Mouse (Mus musculus): ENCODE data around the gene Esrrg. TPM values are rescaled to one million over a fixed set of nuclear protein-coding genes. Genes with fewer than 3 reads are reported as not detected.

Gene Esrrg
- polyA plus RNA-seq, 1 experiment from 2014 or later: 14.6 TPM

DNA sequence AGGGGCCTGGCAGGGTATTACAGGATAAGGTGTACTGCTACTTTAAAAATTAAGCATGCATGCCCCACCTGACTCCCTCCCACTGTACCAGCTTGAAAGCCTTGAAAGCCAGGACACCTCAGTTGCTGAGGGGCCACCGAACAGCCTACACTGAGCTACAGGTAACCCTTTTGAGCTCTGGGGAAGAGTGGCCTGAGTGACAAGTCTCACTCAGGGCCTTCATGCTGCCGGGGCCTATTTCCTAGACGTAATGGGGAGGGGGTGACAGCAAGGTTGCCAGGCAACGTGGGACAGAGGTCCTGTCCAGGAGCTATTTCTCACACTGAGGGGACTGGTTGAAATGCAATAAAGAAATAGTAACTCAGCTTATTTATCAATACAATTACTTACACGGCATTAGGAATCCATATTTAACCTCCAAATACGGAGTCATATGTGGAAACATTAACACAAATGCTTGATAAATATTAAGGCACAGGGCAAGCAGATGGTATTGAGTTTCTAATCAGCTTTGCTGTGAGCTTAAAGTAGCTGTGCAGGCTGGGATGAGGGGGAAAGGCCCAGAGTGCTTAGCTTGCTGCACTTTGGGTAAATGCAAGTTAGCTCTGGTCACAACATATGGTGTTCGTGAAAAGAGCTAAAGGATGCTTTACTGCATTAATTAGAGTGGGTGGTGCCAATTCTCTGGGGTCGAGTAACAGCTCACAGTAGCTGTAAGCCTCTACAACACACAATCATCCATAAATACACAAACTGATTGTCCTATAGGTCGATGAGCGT is 653.5 kb downstream of the Esrrg start, which contains the start of gene Ush2a:
Gene Ush2a (plus strand): TSS at position 121 of the 780 bp plus-strand sequence.
- Histone ChIP-seq H3K36me3 (ENCODE audit: control insufficient read depth, insufficient read depth, low read length) (no peaks in the 10 kb centered on the region), H3K9ac (ENCODE audit: low read depth, low read length) (no peak within 1 kb of the TSS), H3K27ac (ENCODE audit: low read depth, low read length) (no peak within 1 kb of the TSS), H3K27me3 (ENCODE audit: control insufficient read depth, insufficient read depth, low read length) (no peaks in the 10 kb centered on the region), H3K9me3 (ENCODE audit: control insufficient read depth, low read length) (no peaks in the 10 kb centered on the region), H3K4me3 (ENCODE audit: low read depth, low read length) (no peak within 1 kb of the TSS), H3K4me1 (replicated peaks; ENCODE audit: control insufficient read depth, insufficient read depth, low read length) (peaks cover 2% of the 10 kb centered on the region), H3K4me2 (replicated peaks; ENCODE audit: low read depth, low read length) (no peak within 1 kb of the TSS)
- ATAC-seq (ENCODE audit: low FRiP score): peak; percentile 36; the same call in 1 of the 2 replicates
- 48% methylated on average over 10 of the region's 10 CpGs for WGBS
- peak; percentile 28 for DNase-seq (ENCODE audit: low spot score)

Data from hindbrain, embryonic 11.5 days (tissue).